Comparison of ENCODE assay signal across 30 mouse cellular contexts in the genomic region with DNA sequence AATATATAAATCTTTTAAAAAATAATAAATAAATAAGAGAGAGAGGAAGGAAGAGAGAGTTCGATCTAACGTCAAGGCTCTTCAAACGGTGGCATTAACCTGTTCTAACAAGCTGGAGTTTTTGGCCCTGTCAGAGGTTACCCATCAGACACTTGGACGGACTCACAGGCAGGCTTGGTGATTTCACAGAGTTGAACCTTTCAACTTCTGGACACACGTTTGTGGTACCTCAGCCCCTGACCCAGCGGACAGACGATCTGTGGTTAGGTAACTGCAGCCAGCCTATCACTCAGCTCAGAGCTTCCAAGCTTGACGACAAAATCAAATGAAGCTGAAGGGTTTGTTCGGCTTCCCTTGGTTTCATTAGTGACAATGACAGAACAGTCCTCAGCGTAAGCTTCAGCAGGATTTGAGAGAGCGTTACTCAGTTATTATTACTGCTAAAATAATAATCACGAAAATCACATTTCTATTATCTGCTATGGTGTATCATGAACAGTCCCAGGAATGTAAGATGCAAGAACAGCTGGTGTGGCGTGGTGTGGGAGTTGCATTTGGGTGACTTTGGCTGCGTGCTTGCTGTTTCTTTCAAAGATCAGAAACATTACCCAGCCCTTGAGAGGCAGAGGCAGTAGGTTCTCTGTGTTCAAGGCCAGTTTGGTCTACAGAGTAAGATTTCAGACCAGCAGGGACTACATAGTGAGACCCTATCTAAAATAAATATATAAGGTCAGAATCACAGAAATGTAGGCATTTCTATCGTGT. TPM values are rescaled to one million over a fixed set of nuclear protein-coding genes. Genes with fewer than 3 reads are reported as not detected.
DNase-seq lines count a peak whose midpoint lies in the region; ATAC-seq and TF ChIP-seq lines count a peak whose summit lies in the region.
"Had no signal": no experiment of that assay in that cellular context is flagged by ENCODE, and none has a peak within 500 bp of the region (broad histone marks: within the 10 kb centered on the region; RNA-seq: fewer than 3 reads in every experiment).

No protein-coding gene starts in this region.

- no peaks in the 10 kb centered on the region for H3K27me3 ChIP-seq in liver, adult 2 months (ENCODE audit: control insufficient read depth, insufficient read depth, low read length)
- H3K27me3 ChIP-seq in liver, embryonic 12.5 days (replicated peaks): peaks cover 61% of the 10 kb centered on the region
- peaks cover 63% of the 10 kb centered on the region for H3K27me3 ChIP-seq in embryonic facial prominence, embryonic 10.5 days (replicated peaks; ENCODE audit: low read depth, poor library complexity, severe bottlenecking)
- H3K27me3 ChIP-seq in myocyte (ENCODE audit: control insufficient read depth, insufficient read depth, insufficient read length): no peaks in the 10 kb centered on the region
- H3K27me3 ChIP-seq: CH12.LX, Patski had no signal

- H3K79me2 ChIP-seq in liver, adult 2 months (ENCODE audit: control insufficient read depth, insufficient read depth, low read length): no peaks in the 10 kb centered on the region
- H3K79me2 ChIP-seq in myocyte (ENCODE audit: control insufficient read depth, insufficient read depth): no peaks in the 10 kb centered on the region

- no peak for TF ChIP-seq POLR2A in liver, adult 2 months (IDR thresholded peaks at IDR 0.05; ENCODE audit: extremely low read depth, insufficient read depth, low read length)
- no peak for TF ChIP-seq POLR2A in myocyte (IDR thresholded peaks at IDR 0.05; ENCODE audit: insufficient read length, low read depth)

- no peaks in the 10 kb centered on the region for H3K9me3 ChIP-seq in liver, embryonic 12.5 days (replicated peaks)
- H3K9me3 ChIP-seq in embryonic facial prominence, embryonic 10.5 days: no peaks in the 10 kb centered on the region
- H3K9me3 ChIP-seq: forebrain, embryonic 10.5 days; forebrain, embryonic 12.5 days; G1E had no signal

- DNase-seq in heart, adult 11 months: peak; percentile 87
- no peak for DNase-seq in heart, postnatal 10 days
- DNase-seq in liver, adult 2 months (ENCODE audit: extremely low read depth, low read depth, low spot score): peak; percentile 96
- no peak for DNase-seq in embryonic facial prominence, embryonic 10.5 days (ENCODE audit: low spot score)
- no peak for DNase-seq in lung, adult 18-20 months
- no peak for DNase-seq in ovary, postnatal 36 days (ENCODE audit: low spot score)
- DNase-seq: adrenal gland, adult 2 months; adrenal gland, postnatal 10 days; adrenal gland, postnatal 25 days; B cell, adult 2 months; cerebellum, adult 11 months; cerebellum, adult 18-20 months; cerebellum, adult 8-10 months; cerebellum, adult 9-11 months; cerebellum, postnatal 14 days; cerebellum, postnatal 36 days; embryo, embryonic 11 days had no signal

- H3K27ac ChIP-seq in liver, adult 2 months (replicated peaks; ENCODE audit: insufficient read depth, low read depth, low read length): no peak overlapping the region; the same call in 1 of the 2 replicates
- no peak overlapping the region for H3K27ac ChIP-seq in liver, embryonic 12.5 days
- H3K27ac ChIP-seq in embryonic facial prominence, embryonic 10.5 days (replicated peaks): peak overlapping the region; percentile 32; the same call in 1 of the 2 replicates
- H3K27ac ChIP-seq: embryonic facial prominence, embryonic 12.5 days; forebrain, embryonic 10.5 days; forebrain, embryonic 12.5 days had no signal

- 48% methylated on average over 15 of the region's 15 CpGs for WGBS in liver, adult 2 months
- WGBS in liver, embryonic 12.5 days (ENCODE audit: insufficient replicate concordance): 61% methylated on average over 15 of the region's 15 CpGs
- 87% methylated on average over 15 of the region's 15 CpGs for WGBS in embryonic facial prominence, embryonic 10.5 days

- H3K4me3 ChIP-seq in liver, adult 2 months (ENCODE audit: insufficient read depth, low read depth, low read length): no peak overlapping the region
- no peak overlapping the region for H3K4me3 ChIP-seq in liver, embryonic 12.5 days
- H3K4me3 ChIP-seq in embryonic facial prominence, embryonic 10.5 days: no peak overlapping the region
- H3K4me3 ChIP-seq in myocyte: no peak overlapping the region
- H3K4me3 ChIP-seq: embryonic facial prominence, embryonic 12.5 days; erythroblast, embryonic 14.5 days; forebrain, embryonic 10.5 days; forebrain, embryonic 12.5 days had no signal

- no peak overlapping the region for H3K4me2 ChIP-seq in liver, embryonic 12.5 days
- H3K4me2 ChIP-seq in myocyte (ENCODE audit: low read depth): peak overlapping the region; percentile 85
- H3K4me2 ChIP-seq: embryonic facial prominence, embryonic 12.5 days; forebrain, embryonic 12.5 days had no signal

- no peak overlapping the region for H3K9ac ChIP-seq in liver, adult 2 months (ENCODE audit: low read depth, low read length)
- H3K9ac ChIP-seq in liver, embryonic 12.5 days: no peak overlapping the region
- H3K9ac ChIP-seq: embryonic facial prominence, embryonic 12.5 days; forebrain, embryonic 12.5 days had no signal

- no peaks in the 10 kb centered on the region for H3K36me3 ChIP-seq in liver, adult 2 months (ENCODE audit: control insufficient read depth, insufficient read depth, low read length)
- no peaks in the 10 kb centered on the region for H3K36me3 ChIP-seq in liver, embryonic 12.5 days
- H3K36me3 ChIP-seq in embryonic facial prominence, embryonic 10.5 days (replicated peaks): no peaks in the 10 kb centered on the region
- H3K36me3 ChIP-seq in myocyte (ENCODE audit: control insufficient read depth, insufficient read depth): no peaks in the 10 kb centered on the region
- H3K36me3 ChIP-seq: embryonic facial prominence, embryonic 12.5 days; forebrain, embryonic 10.5 days; forebrain, embryonic 12.5 days; G1E had no signal

- no peak for ATAC-seq in liver, embryonic 12.5 days
- ATAC-seq: activated CD4-positive, CD25-positive, alpha-beta regulatory T cell, adult 4 months; CD4-positive, CD25-positive, alpha-beta regulatory T cell, adult 4 months; forebrain, embryonic 14.5 days; forebrain, embryonic 16.5 days; Patski had no signal

- intact Hi-C loops in heart, postnatal 10 days (cut with DNase I): no loop called here

- no peak overlapping the region for H3ac ChIP-seq in myocyte (ENCODE audit: control insufficient read depth, insufficient read length)

- TF ChIP-seq CTCF in liver, adult 2 months (IDR thresholded peaks at IDR 0.05; ENCODE audit: low read depth, low read length): no peak

- peaks cover 8% of the 10 kb centered on the region for H3K4me1 ChIP-seq in liver, adult 2 months (ENCODE audit: control insufficient read depth, insufficient read depth, low read length)
- H3K4me1 ChIP-seq in liver, embryonic 12.5 days: peaks cover 11% of the 10 kb centered on the region
- H3K4me1 ChIP-seq in embryonic facial prominence, embryonic 10.5 days: peaks cover 46% of the 10 kb centered on the region

TF ChIP-seq in myocyte, 11 proteins besides CTCF, POLR2A, EP300 and RAD21:
- TF ChIP-seq MAX (IDR thresholded peaks at IDR 0.05; ENCODE audit: low read depth): no peak
- TF ChIP-seq TCF3 (IDR thresholded peaks at IDR 0.05; ENCODE audit: insufficient read length, low read depth): no peak
- no peak for TF ChIP-seq TCF12 (IDR thresholded peaks at IDR 0.05; ENCODE audit: insufficient read depth, poor library complexity, severe bottlenecking)
- no peak for TF ChIP-seq POLR2AphosphoS2 (IDR thresholded peaks at IDR 0.05; ENCODE audit: insufficient read length, low read depth)
- TF ChIP-seq CEBPB (IDR thresholded peaks at IDR 0.05; ENCODE audit: insufficient read depth, poor library complexity, severe bottlenecking): no peak
- peak in 2 of 3 experiments; percentile 74 to 75 for TF ChIP-seq MYOD1 (IDR thresholded peaks at IDR 0.05; ENCODE audit: control insufficient read depth in 1 of 3, insufficient read length in 2 of 3, low read depth in 2 of 3)
- no peak for TF ChIP-seq SRF (IDR thresholded peaks at IDR 0.05; ENCODE audit: control insufficient read depth, insufficient read length, low read depth)
- peak in 1 of 3 experiments; percentile 56 for TF ChIP-seq MYOG (IDR thresholded peaks at IDR 0.05; ENCODE audit: control insufficient read depth in 1 of 3, insufficient read depth in 1 of 3, insufficient read length in 2 of 3, low read depth in 2 of 3)
- TF ChIP-seq E2F4 (IDR thresholded peaks at IDR 0.05; ENCODE audit: insufficient read depth): no peak
- TF ChIP-seq REST (IDR thresholded peaks at IDR 0.05; ENCODE audit: insufficient read depth, insufficient read length): no peak

RNA-seq across cellular contexts. Expression of gene Hnrnpa3, which starts 47.8 kb away (rescaled TPM):
- total RNA-seq in heart, postnatal 10 days (2021): 100 to 1,000 TPM; 336 to 360 TPM
- total RNA-seq in liver, adult 2 months (2014; rRNA removed): 44.2 and 45.5 TPM in 2 replicates
- polyA plus RNA-seq in liver, adult 2 months (2012; rRNA removed): 13.9 and 14.1 TPM in 2 replicates
- 199 and 204 TPM in 2 replicates for polyA plus RNA-seq in liver, embryonic 12.5 days (2016; fragmentation: Nextera tagmentation; extraction: Ambion mirVana)
- polyA plus RNA-seq in embryonic facial prominence, embryonic 10.5 days (2016; fragmentation: Nextera tagmentation; extraction: Ambion mirVana): 364 and 384 TPM in 2 replicates
- 193 TPM for polyA plus RNA-seq in myocyte (2012; fragmentation: generic; extraction: Trizol)

Comparison
In these comparisons a context has a peak if more than half of its experiments do, and no peak if none do; other contexts are left out.
1. DNase-seq: peak in heart, adult 11 months (single experiment) and liver, adult 2 months (single experiment); none in heart, postnatal 10 days (0 of 2), embryonic facial prominence, embryonic 10.5 days (single experiment), lung, adult 18-20 months (0 of 2) and ovary, postnatal 36 days (single experiment).
2. RNA of gene Hnrnpa3, which starts 47.8 kb away (polyA plus RNA-seq): 364 to 384 TPM in embryonic facial prominence, embryonic 10.5 days, 199 to 204 TPM in liver, embryonic 12.5 days and 193 TPM in myocyte (single experiment); 13.9 to 14.1 TPM in liver, adult 2 months; every median in the first group is over 10 times any median in the second.